Mouse (Mus musculus) common myeloid progenitor, adult 5-6 weeks (primary cell): ENCODE measurements around the gene Clmp. TPM values are rescaled to one million over a fixed set of nuclear protein-coding genes. Genes with fewer than 3 reads are reported as not detected.

Experiments
- ATAC-seq: replicated peaks from 2 replicates; pipeline ENCODE4 v1.8.0; 2016; ENCODE audit warnings: low read depth, mild to moderate bottlenecking, moderate TSS enrichment, inconsistent platforms; ENCODE audit not compliant: poor library complexity, severe bottlenecking
- total RNA-seq: library from RNA; stranded (forward); fragments of 200-1000, 187-1606 nt; gene quantifications from 2 replicates; pipeline ENCODE4 v1.2.3, GENCODE M21; 2017

The Clmp gene
- total RNA-seq, 1 experiment from 2014 or later = not detected

DNA sequence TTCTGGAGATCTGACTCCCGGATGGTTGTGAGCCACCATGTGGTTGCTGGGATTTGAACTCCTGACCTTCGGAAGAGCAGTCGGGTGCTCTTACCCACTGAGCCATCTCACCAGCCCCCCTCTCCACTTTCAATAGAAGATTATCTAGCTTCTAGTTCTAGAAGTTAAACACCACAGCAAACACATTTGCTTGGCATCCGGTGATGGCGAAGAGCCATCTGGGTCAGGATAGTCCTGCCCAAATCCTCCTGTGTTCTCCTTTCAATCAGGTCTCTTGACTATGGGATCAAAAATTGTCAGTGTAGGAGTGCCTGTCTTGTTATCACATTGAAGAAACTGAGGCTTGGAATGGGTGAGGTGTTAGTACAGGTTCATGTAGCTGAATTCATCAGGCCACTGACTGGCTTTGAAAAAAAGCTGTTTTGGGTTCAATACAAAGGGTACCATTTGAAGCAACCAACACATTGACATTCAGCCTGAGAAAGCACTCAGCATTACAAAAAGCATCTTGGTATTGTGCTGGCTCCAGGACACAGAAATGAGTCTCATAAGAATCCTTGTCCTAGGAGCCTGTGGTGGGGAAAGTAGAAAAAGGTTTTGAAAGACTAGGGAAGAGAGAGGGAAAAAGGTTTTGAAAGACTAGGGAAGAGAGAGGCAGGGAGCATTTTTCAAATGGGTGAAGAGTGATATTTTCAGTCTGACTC, 131.7 kb downstream of the Clmp start:
- ATAC-seq = no peak

GRCm38 (mm10) chr9:40825601-40826000, 139.8 kb downstream of the Clmp start:
- no peak for ATAC-seq

- no peak for ATAC-seq
Measured at GRCm38 (mm10) chr9:40827366-40827765, 141.6 kb downstream of the Clmp start.

DNA sequence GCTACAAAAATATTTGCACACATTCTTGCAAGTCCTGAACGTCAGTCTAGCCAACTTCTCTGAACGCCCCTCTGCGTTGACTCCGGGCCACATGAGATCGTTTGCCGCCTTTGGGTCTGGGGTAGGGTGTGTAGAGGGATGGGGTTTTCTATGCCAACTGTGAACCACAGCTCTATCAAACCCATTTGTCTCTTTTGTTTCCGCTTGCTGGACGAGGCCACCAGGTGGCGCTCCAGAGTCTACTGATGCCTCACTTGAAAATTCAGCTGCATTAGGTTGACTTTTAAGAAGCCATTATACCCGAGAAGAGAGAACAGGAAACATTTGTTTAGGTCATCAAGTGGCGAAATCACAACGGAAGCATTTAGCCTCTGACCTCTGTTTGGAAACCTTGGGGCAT, 148.8 kb downstream of the Clmp start:
- ATAC-seq = peak; percentile 89

Other genes with a start within 250 kb of the Clmp start
- gene Gramd1b, start 154.6 kb upstream of the Clmp start, total RNA-seq = 5.8 and 8.5 TPM in 2 replicates
- not detected in 2 replicates for gene Gm21915, start 15.3 kb upstream of the Clmp start, total RNA-seq
- 4,616 and 4,673 TPM in 2 replicates for gene Hspa8, start 115.0 kb downstream of the Clmp start, total RNA-seq
- gene Bsx, start 188.2 kb downstream of the Clmp start, total RNA-seq = not detected in 2 replicates